Comparison of ENCODE assay signal across 29 mouse cellular contexts in the genomic region with DNA sequence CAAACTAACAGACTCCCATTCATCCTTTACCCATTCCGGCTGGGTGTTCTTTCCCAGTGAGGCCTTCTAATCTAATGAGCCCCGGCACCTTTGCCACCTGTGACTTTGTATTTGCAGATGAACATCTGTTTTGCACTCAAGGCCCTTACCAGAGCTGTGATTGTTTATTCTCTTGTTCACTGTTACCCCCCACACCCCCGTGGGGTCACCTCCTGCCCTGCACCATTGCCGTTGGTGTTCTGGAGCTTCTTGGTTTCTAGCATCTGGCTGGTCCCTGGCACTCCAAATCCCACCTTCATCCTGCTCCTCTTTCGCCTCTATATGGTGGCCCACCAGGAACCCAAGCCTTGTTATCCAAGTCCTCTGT. TPM values are rescaled to one million over a fixed set of nuclear protein-coding genes. Genes with fewer than 3 reads are reported as not detected.
DNase-seq lines count a peak whose midpoint lies in the region; ATAC-seq lines count a peak whose summit lies in the region.
"Had no signal": no experiment of that assay in that cellular context is flagged by ENCODE, and none has a peak within 500 bp of the region (broad histone marks: within the 10 kb centered on the region; RNA-seq: fewer than 3 reads in every experiment).

No protein-coding gene starts in this region.

- 73% methylated on average over 5 of the region's 5 CpGs for WGBS in embryonic facial prominence, embryonic 11.5 days
- WGBS in embryonic facial prominence, embryonic 10.5 days: 80% methylated on average over 5 of the region's 5 CpGs
- WGBS in kidney, embryonic 16.5 days: 86% methylated on average over 5 of the region's 5 CpGs
- WGBS in forebrain, embryonic 11.5 days: 82% methylated on average over 5 of the region's 5 CpGs

- no peak overlapping the region for H3K4me2 ChIP-seq in embryonic facial prominence, embryonic 11.5 days (ENCODE audit: low read depth, low read length)
- H3K4me2 ChIP-seq in kidney, embryonic 16.5 days (replicated peaks; ENCODE audit: low read depth, low read length): no peak overlapping the region
- no peak overlapping the region for H3K4me2 ChIP-seq in forebrain, embryonic 11.5 days (ENCODE audit: low read depth, low read length, severe bottlenecking)
- H3K4me2 ChIP-seq: embryonic facial prominence, embryonic 15.5 days; forebrain, embryonic 15.5 days; heart, embryonic 15.5 days; limb, embryonic 15.5 days had no signal

- H3K4me1 ChIP-seq in embryonic facial prominence, embryonic 11.5 days (ENCODE audit: control insufficient read depth, insufficient read depth, low read length): no peaks in the 10 kb centered on the region
- peaks cover 24% of the 10 kb centered on the region for H3K4me1 ChIP-seq in embryonic facial prominence, embryonic 10.5 days
- peaks cover 3% of the 10 kb centered on the region; the same call in 1 of the 2 replicates for H3K4me1 ChIP-seq in kidney, embryonic 16.5 days (ENCODE audit: insufficient read depth, low read length)
- H3K4me1 ChIP-seq in megakaryocyte, embryonic 14.5 days: peaks cover 4% of the 10 kb centered on the region; the same call in 1 of the 2 replicates
- H3K4me1 ChIP-seq in forebrain, embryonic 11.5 days (replicated peaks; ENCODE audit: control insufficient read depth, insufficient read depth, low read length): no peaks in the 10 kb centered on the region
- H3K4me1 ChIP-seq: embryonic facial prominence, embryonic 15.5 days; forebrain, embryonic 15.5 days; midbrain, embryonic 10.5 days had no signal

- DNase-seq in embryonic facial prominence, embryonic 11.5 days (ENCODE audit: low spot score): no peak
- no peak for DNase-seq in embryonic facial prominence, embryonic 10.5 days (ENCODE audit: low spot score)
- DNase-seq in kidney, adult 11 months: no peak
- no peak for DNase-seq in right cerebral cortex, postnatal 10 days (ENCODE audit: low spot score in 2 of 2)
- DNase-seq in forebrain, embryonic 11.5 days (ENCODE audit: low spot score): no peak
- DNase-seq: adrenal gland, postnatal 14 days; cerebellum, adult 2 months; cerebellum, postnatal 36 days; embryo, embryonic 11 days; gastrocnemius, postnatal 10 days; kidney, adult 2 months; kidney, postnatal 36 days; layer of hippocampus, adult 9-11 months; lung, postnatal 4 days; right cerebral cortex, adult 18-20 months; thymus, postnatal 14 days had no signal

- H3K9ac ChIP-seq in embryonic facial prominence, embryonic 11.5 days (replicated peaks; ENCODE audit: low read length): no peak overlapping the region
- no peak overlapping the region for H3K9ac ChIP-seq in kidney, embryonic 16.5 days (replicated peaks; ENCODE audit: low read length)
- H3K9ac ChIP-seq in forebrain, embryonic 11.5 days (ENCODE audit: low read length): no peak overlapping the region
- H3K9ac ChIP-seq: embryonic facial prominence, embryonic 15.5 days; forebrain, embryonic 15.5 days; heart, embryonic 15.5 days; limb, embryonic 15.5 days had no signal

- no peaks in the 10 kb centered on the region for H3K9me3 ChIP-seq in embryonic facial prominence, embryonic 11.5 days (replicated peaks; ENCODE audit: control insufficient read depth, low read length)
- no peaks in the 10 kb centered on the region for H3K9me3 ChIP-seq in embryonic facial prominence, embryonic 10.5 days
- H3K9me3 ChIP-seq in kidney, embryonic 16.5 days (ENCODE audit: low read length): no peaks in the 10 kb centered on the region
- H3K9me3 ChIP-seq in megakaryocyte, embryonic 14.5 days: no peaks in the 10 kb centered on the region
- H3K9me3 ChIP-seq in forebrain, embryonic 11.5 days (ENCODE audit: control insufficient read depth, low read length): no peaks in the 10 kb centered on the region
- H3K9me3 ChIP-seq: embryonic facial prominence, embryonic 15.5 days; forebrain, embryonic 15.5 days; heart, embryonic 15.5 days; limb, embryonic 15.5 days; midbrain, embryonic 10.5 days had no signal

- no peaks in the 10 kb centered on the region for H3K36me3 ChIP-seq in embryonic facial prominence, embryonic 11.5 days (replicated peaks; ENCODE audit: control insufficient read depth, insufficient read depth, low read depth, low read length)
- no peaks in the 10 kb centered on the region for H3K36me3 ChIP-seq in embryonic facial prominence, embryonic 10.5 days (replicated peaks)
- H3K36me3 ChIP-seq in kidney, embryonic 16.5 days (ENCODE audit: insufficient read depth, low read length): no peaks in the 10 kb centered on the region
- no peaks in the 10 kb centered on the region for H3K36me3 ChIP-seq in megakaryocyte, embryonic 14.5 days (replicated peaks; ENCODE audit: low read length)
- no peaks in the 10 kb centered on the region for H3K36me3 ChIP-seq in forebrain, embryonic 11.5 days (ENCODE audit: control insufficient read depth, insufficient read depth, low read length)
- H3K36me3 ChIP-seq: embryonic facial prominence, embryonic 15.5 days; forebrain, embryonic 15.5 days; heart, embryonic 15.5 days; limb, embryonic 15.5 days; midbrain, embryonic 10.5 days had no signal

- 0 out of 2 replicates have a peak, but pooled peaks have one; percentile 49 for ATAC-seq in embryonic facial prominence, embryonic 11.5 days (replicated peaks; ENCODE audit: insufficient number of reproducible peaks, low FRiP score, low TSS enrichment, low read depth)
- ATAC-seq in kidney, embryonic 16.5 days (ENCODE audit: low FRiP score, low TSS enrichment): no peak
- no peak for ATAC-seq in megakaryocyte, adult 5-6 weeks (ENCODE audit: poor library complexity, severe bottlenecking)
- no peak for ATAC-seq in forebrain, embryonic 11.5 days (replicated peaks; ENCODE audit: low FRiP score)
- ATAC-seq: forebrain, embryonic 15.5 days; hindbrain, embryonic 16.5 days; midbrain, embryonic 16.5 days had no signal

- H3K27ac ChIP-seq in embryonic facial prominence, embryonic 11.5 days (replicated peaks; ENCODE audit: low read depth, low read length): no peak overlapping the region
- H3K27ac ChIP-seq in embryonic facial prominence, embryonic 10.5 days (replicated peaks): no peak overlapping the region
- peak overlapping the region; percentile 6; the same call in 1 of the 2 replicates for H3K27ac ChIP-seq in kidney, embryonic 16.5 days (ENCODE audit: low read length)
- H3K27ac ChIP-seq in forebrain, embryonic 11.5 days (ENCODE audit: low read depth, low read length): no peak overlapping the region
- H3K27ac ChIP-seq: embryonic facial prominence, embryonic 15.5 days; forebrain, embryonic 15.5 days; heart, adult 2 months; heart, embryonic 15.5 days; limb, embryonic 15.5 days; midbrain, embryonic 10.5 days had no signal

- no peak overlapping the region for H3K4me3 ChIP-seq in embryonic facial prominence, embryonic 11.5 days (ENCODE audit: low read depth, low read length)
- H3K4me3 ChIP-seq in embryonic facial prominence, embryonic 10.5 days: no peak overlapping the region
- H3K4me3 ChIP-seq in kidney, embryonic 16.5 days (ENCODE audit: low read length): no peak overlapping the region
- H3K4me3 ChIP-seq in megakaryocyte, embryonic 14.5 days (replicated peaks): peak overlapping the region; percentile 11
- no peak overlapping the region for H3K4me3 ChIP-seq in forebrain, embryonic 11.5 days (ENCODE audit: low read depth, low read length)
- H3K4me3 ChIP-seq: embryonic facial prominence, embryonic 15.5 days; forebrain, embryonic 15.5 days; heart, adult 2 months; heart, embryonic 15.5 days; limb, embryonic 15.5 days; midbrain, embryonic 10.5 days had no signal

- no peaks in the 10 kb centered on the region for H3K27me3 ChIP-seq in embryonic facial prominence, embryonic 11.5 days (ENCODE audit: control insufficient read depth, insufficient read depth, low read length)
- peaks cover 18% of the 10 kb centered on the region for H3K27me3 ChIP-seq in embryonic facial prominence, embryonic 10.5 days (replicated peaks; ENCODE audit: low read depth, poor library complexity, severe bottlenecking)
- H3K27me3 ChIP-seq in kidney, embryonic 16.5 days (ENCODE audit: insufficient read depth, low read length): no peaks in the 10 kb centered on the region
- peaks cover 38% of the 10 kb centered on the region for H3K27me3 ChIP-seq in megakaryocyte, embryonic 14.5 days (replicated peaks)
- no peaks in the 10 kb centered on the region for H3K27me3 ChIP-seq in forebrain, embryonic 11.5 days (ENCODE audit: control insufficient read depth, insufficient read depth, low read length)
- H3K27me3 ChIP-seq: forebrain, embryonic 15.5 days; heart, embryonic 15.5 days had no signal

RNA-seq across cellular contexts. Expression of a gene that starts 6.7 kb away (rescaled TPM):
- polyA plus RNA-seq in embryonic facial prominence, embryonic 11.5 days (2014; fragmentation: Nextera tagmentation; extraction: Ambion mirVana): not detected in 2 replicates
- polyA plus RNA-seq in embryonic facial prominence, embryonic 10.5 days (2016; fragmentation: Nextera tagmentation; extraction: Ambion mirVana): not detected in 2 replicates
- 9.0 and 10.5 TPM in 2 replicates for polyA plus RNA-seq in kidney, embryonic 16.5 days (2015; fragmentation: Nextera tagmentation; extraction: Ambion mirVana)
- not detected in 2 replicates for polyA plus RNA-seq in megakaryocyte, embryonic 14.5 days (2012; ENCODE audit: insufficient read depth, low replicate concordance)
- not detected in 2 replicates for total RNA-seq in megakaryocyte, adult 5-6 weeks (2015)
- 0.45 TPM in 1 of 2 replicates, not detected in the other for total RNA-seq in megakaryocyte, adult 5-6 weeks (2017)
- not detected in 2 replicates for polyA plus RNA-seq in forebrain, embryonic 11.5 days (2014; fragmentation: Nextera tagmentation; extraction: Ambion mirVana)
- total RNA-seq: left cerebral cortex, postnatal 25 days had no signal
- polyA plus RNA-seq: cerebellum, adult 2 months; forebrain, embryonic 15.5 days; midbrain, embryonic 10.5 days; midbrain, embryonic 16.5 days; neural tube, embryonic 14.5 days had no signal
